Mouse (Mus musculus) liver, postnatal 0 days (tissue): ENCODE results near the gene Sytl1. TPM values are rescaled to one million over a fixed set of nuclear protein-coding genes. Genes with fewer than 3 reads are reported as not detected.
A peak's percentile ranks its signal among the peaks of the same experiment; 100 is the strongest.

Experiments
- ATAC-seq: fragments of 200-750 bp; cut with Nextera tagmentation; 2 replicates; pipeline ENCODE4 v1.8.0; 2017; ENCODE audit warnings: mild to moderate bottlenecking, moderate library complexity
- DNase-seq: peaks from one replicate; pipeline ENCODE4 v3.0.0-alpha.2; 2016
- H3K27ac ChIP-seq: fragments of 300-500 bp; sonication (generic); 2 replicates; pipeline ENCODE4 v1.5.1; 2014; ENCODE audit warnings: antibody characterized with exemption, moderate library complexity, mild to moderate bottlenecking, low read depth
- H3K27me3 ChIP-seq: fragments of 300-500 bp; sonication (generic); 2 replicates; pipeline ENCODE4 v1.6.1; 2014; ENCODE audit warnings: low read length, control low read depth, mixed read lengths; ENCODE audit not compliant: insufficient read depth
- H3K36me3 ChIP-seq: fragments of 300-500 bp; sonication (generic); replicated peaks from 2 replicates; pipeline ENCODE4 v1.6.1; 2014; ENCODE audit warnings: mild to moderate bottlenecking, control low read depth, low read length, moderate library complexity, mixed read lengths; ENCODE audit not compliant: insufficient read depth
- H3K4me1 ChIP-seq: fragments of 300-500 bp; sonication (generic); 2 replicates; pipeline ENCODE4 v1.6.1; 2014; ENCODE audit warnings: antibody characterized with exemption, mild to moderate bottlenecking, control low read depth; ENCODE audit not compliant: insufficient read depth
- H3K4me2 ChIP-seq: fragments of 300-500 bp; sonication (generic); 2 replicates; pipeline ENCODE4 v1.6.1; 2014; ENCODE audit warnings: low read depth, mild to moderate bottlenecking, low read length, moderate library complexity, mixed read lengths
- H3K4me3 ChIP-seq: fragments of 300-500 bp; sonication (generic); 2 replicates; pipeline ENCODE4 v1.5.1; 2014; ENCODE audit warnings: low read depth, low read length
- H3K9ac ChIP-seq: fragments of 300-500 bp; sonication (generic); replicated peaks from 2 replicates; pipeline ENCODE4 v1.6.1; 2014; ENCODE audit warnings: mild to moderate bottlenecking, moderate library complexity
- H3K9me3 ChIP-seq: fragments of 300-500 bp; sonication (generic); 2 replicates; pipeline ENCODE4 v1.6.1; 2016; ENCODE audit warnings: mild to moderate bottlenecking, control low read depth, low read length, mixed read lengths
- CTCF ChIP-seq: sonication (generic); IDR thresholded peaks from 2 replicates; pipeline ENCODE4 v1.5.1; 2016; ENCODE audit warnings: antibody characterized with exemption, low read depth
- EP300 ChIP-seq: IDR thresholded peaks from 2 replicates; pipeline ENCODE4 v1.6.1; 2016; ENCODE audit warnings: antibody characterized with exemption, low read depth, mild to moderate bottlenecking
- WGBS: fragments of 180-500 bp; shearing (Covaris S2); extraction: QIAGEN DNeasy Blood & Tissue Kit; methylation state at CpG from one replicate; pipeline ENCODE4 v1.1.7; 2014; ENCODE audit not compliant: insufficient replicate concordance; 5-methylcytosine and 5-hydroxymethylcytosine counted together
- polyA plus RNA-seq: library from polyadenylated mRNA; unstranded; fragments of >200 nt; fragmentation: Nextera tagmentation; extraction: Ambion mirVana; gene quantifications from 2 replicates; pipeline ENCODE4 v1.2.1, GENCODE M21; 2015

The Sytl1 gene
- polyA plus RNA-seq, 1 experiment from 2014 or later = 1.3 TPM

- Histone ChIP-seq H3K4me3 (no peak overlapping the region), H3K27ac (peak overlapping the region; percentile 66)
- ATAC-seq = peak; percentile 89
These were observed 15.0 kb downstream of the Sytl1 start for GRCm38 (mm10) chr4:133247806-133248449.

GRCm38 (mm10) chr4:133247072-133247471 is 15.8 kb downstream of the Sytl1 start:
- DNase-seq (no peak), ATAC-seq (no peak)
- H3K27me3 ChIP-seq = peaks cover 31% of the 10 kb centered on the region
- 58% methylated on average over 15 of the region's 15 CpGs for WGBS
- peak overlapping the region; percentile 66; the same call in 1 of the 2 replicates for H3K27ac ChIP-seq
- peaks cover 32% of the 10 kb centered on the region for H3K4me1 ChIP-seq
- peaks cover 23% of the 10 kb centered on the region for H3K36me3 ChIP-seq
- H3K9ac ChIP-seq = no peak overlapping the region
- H3K4me2 ChIP-seq = peak overlapping the region; percentile 65
- no peaks in the 10 kb centered on the region for H3K9me3 ChIP-seq
- H3K4me3 ChIP-seq = no peak overlapping the region
- no peak for TF ChIP-seq CTCF

More at GRCm38 (mm10) chr4:133247806-133248449, 15.0 kb downstream of the Sytl1 start:
- Histone ChIP-seq H3K27me3 (peaks cover 31% of the 10 kb centered on the region), H3K36me3 (peaks cover 24% of the 10 kb centered on the region), H3K4me2 (peak overlapping the region; percentile 65), H3K4me1 (peaks cover 24% of the 10 kb centered on the region), H3K9ac (no peak overlapping the region), H3K9me3 (no peaks in the 10 kb centered on the region)
- TF ChIP-seq CTCF (no peak), EP300 (peak; percentile 86)
- 52% methylated on average over 13 of the region's 13 CpGs for WGBS
- DNase-seq = peak; percentile 65

- Histone ChIP-seq H3K4me2 (no peak overlapping the region), H3K36me3 (peaks cover 16% of the 10 kb centered on the region), H3K4me3 (no peak overlapping the region), H3K9me3 (no peaks in the 10 kb centered on the region), H3K27ac (no peak overlapping the region), H3K27me3 (peaks cover 15% of the 10 kb centered on the region), H3K4me1 (peaks cover 40% of the 10 kb centered on the region), H3K9ac (no peak overlapping the region)
- ATAC-seq (no peak), DNase-seq (no peak)
- WGBS = 26% methylated on average over 1 of the region's 1 CpGs
- TF ChIP-seq CTCF (no peak), EP300 (peak; percentile 63; the same call in 1 of the 2 replicates)
These were observed 18.6 kb downstream of the Sytl1 start for GRCm38 (mm10) chr4:133244289-133244688.

- ATAC-seq (no peak), DNase-seq (no peak)
- no peaks in the 10 kb centered on the region for H3K9me3 ChIP-seq
- 75% methylated on average over 13 of the region's 13 CpGs for WGBS
- peaks cover 15% of the 10 kb centered on the region for H3K27me3 ChIP-seq
- no peak overlapping the region for H3K4me2 ChIP-seq
- peaks cover 46% of the 10 kb centered on the region for H3K4me1 ChIP-seq
- H3K4me3 ChIP-seq = no peak overlapping the region
- no peak overlapping the region for H3K9ac ChIP-seq
- no peak overlapping the region for H3K27ac ChIP-seq
- peaks cover 16% of the 10 kb centered on the region for H3K36me3 ChIP-seq
- TF ChIP-seq EP300 = no peak
- no peak for TF ChIP-seq CTCF
These were observed 19.4 kb downstream of the Sytl1 start for GRCm38 (mm10) chr4:133243538-133243937.

GRCm38 (mm10) chr4:133242710-133243109 is 20.2 kb downstream of the Sytl1 start:
- DNase-seq (no peak), ATAC-seq (no peak)
- H3K9me3 ChIP-seq = no peaks in the 10 kb centered on the region
- peaks cover 15% of the 10 kb centered on the region for H3K27me3 ChIP-seq
- no peak overlapping the region for H3K4me2 ChIP-seq
- WGBS = 81% methylated on average over 9 of the region's 9 CpGs
- TF ChIP-seq EP300 (no peak), CTCF (no peak)
- peaks cover 16% of the 10 kb centered on the region for H3K36me3 ChIP-seq
- no peak overlapping the region for H3K4me3 ChIP-seq
- H3K4me1 ChIP-seq = peaks cover 42% of the 10 kb centered on the region
- no peak overlapping the region for H3K9ac ChIP-seq
- no peak overlapping the region for H3K27ac ChIP-seq

GRCm38 (mm10) chr4:133241910-133242309 is 21.0 kb downstream of the Sytl1 start:
- DNase-seq (no peak), ATAC-seq (no peak)
- H3K4me3 ChIP-seq = peak overlapping the region; percentile 81
- H3K4me2 ChIP-seq = peak overlapping the region; percentile 99
- peak overlapping the region; percentile 99 for H3K27ac ChIP-seq
- WGBS = 36% methylated on average over 11 of the region's 11 CpGs
- H3K27me3 ChIP-seq = peaks cover 13% of the 10 kb centered on the region
- H3K9me3 ChIP-seq = no peaks in the 10 kb centered on the region
- peaks cover 35% of the 10 kb centered on the region for H3K4me1 ChIP-seq
- peaks cover 11% of the 10 kb centered on the region for H3K36me3 ChIP-seq
- peak overlapping the region; percentile 91 for H3K9ac ChIP-seq
- no peak for TF ChIP-seq CTCF
- TF ChIP-seq EP300 = peak; percentile 60; the same call in 1 of the 2 replicates
